Mouse (Mus musculus) cerebellum, adult 9-11 months (tissue): ENCODE measurements around the gene Nek1.

Experiments used
- DNase-seq: peaks from one replicate; pipeline ENCODE4 v3.0.0; 2022

The Nek1 gene

DNA sequence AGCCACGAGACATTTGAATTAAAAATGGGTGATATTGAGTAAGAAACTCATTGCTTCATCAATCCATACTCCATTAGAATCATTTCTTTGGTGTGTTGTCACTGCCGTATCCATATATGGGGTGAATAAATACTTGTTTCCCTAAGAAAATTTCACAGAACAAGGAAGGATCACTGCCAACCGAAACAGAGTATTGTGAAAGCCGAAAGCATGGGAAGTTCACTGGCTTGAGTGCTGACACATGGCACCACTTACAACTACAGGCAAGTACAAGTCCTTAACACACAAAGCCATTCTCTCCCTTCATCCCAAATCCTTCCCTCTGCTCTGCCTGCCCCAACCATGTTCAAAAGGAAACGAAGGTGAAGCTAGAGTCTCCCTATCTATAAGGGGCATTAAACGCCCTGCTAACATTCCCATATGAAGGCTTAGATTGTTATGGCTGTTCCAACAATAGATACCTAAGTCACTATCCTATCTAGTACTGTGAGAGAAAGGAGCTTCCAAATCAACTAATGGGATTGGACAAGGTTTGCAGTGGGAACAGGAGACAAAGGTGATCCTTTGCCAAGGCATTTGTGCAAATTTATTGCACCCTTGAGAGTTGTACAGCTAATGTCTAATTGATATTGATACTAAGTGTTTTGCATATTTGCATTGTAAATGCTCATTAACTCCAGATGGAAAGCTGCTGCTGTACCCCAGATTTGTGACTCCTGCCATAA, 168.6 kb downstream of the Nek1 start:
- no peak for DNase-seq

- DNase-seq, result no peak
These were observed 169.2 kb downstream of the Nek1 start for GRCm38 (mm10) chr8:61162186-61162566.

DNA sequence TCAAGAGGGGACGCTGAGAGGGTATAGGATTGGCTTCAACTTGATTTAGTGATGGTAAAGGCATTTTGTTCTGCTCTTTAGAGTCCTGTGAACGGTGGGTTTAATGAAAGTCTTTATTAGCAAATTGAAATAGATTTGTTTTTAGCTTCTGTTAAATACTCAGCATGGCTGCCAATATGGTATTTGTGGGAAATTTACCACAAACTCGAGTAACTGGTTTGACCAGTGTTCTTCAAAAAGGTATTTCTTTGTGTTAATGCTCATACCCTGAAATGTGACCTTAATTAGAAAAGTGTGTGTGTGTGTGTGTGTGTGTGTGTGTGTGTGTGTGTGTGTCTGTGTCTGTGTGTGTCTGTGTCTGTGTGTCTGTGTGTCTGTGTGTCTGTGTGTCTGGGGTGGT, 178.6 kb downstream of the Nek1 start:
- DNase-seq, result no peak

GRCm38 (mm10) chr8:61173921-61174492, 181.0 kb downstream of the Nek1 start:
- no peak for DNase-seq

DNA sequence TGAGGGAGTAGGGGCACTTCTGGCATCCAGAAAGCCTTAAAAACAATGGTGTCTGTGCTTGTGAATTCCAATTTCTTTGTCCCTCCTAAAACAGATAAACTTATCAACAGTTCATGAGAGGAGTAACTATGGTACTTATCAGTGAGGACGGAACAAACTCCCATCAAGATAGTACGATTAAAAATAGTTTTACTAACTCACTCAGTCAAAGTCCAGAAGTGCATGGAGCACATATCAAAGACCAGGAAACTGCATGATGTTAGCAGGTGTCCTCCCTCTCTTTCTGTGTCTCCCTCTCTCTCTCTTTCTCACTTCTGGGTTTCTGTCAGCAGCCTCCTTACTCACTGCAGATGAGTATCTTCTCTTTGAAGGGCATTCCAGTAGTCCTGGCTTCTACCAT, 182.9 kb downstream of the Nek1 start:
- DNase-seq, result no peak

DNA sequence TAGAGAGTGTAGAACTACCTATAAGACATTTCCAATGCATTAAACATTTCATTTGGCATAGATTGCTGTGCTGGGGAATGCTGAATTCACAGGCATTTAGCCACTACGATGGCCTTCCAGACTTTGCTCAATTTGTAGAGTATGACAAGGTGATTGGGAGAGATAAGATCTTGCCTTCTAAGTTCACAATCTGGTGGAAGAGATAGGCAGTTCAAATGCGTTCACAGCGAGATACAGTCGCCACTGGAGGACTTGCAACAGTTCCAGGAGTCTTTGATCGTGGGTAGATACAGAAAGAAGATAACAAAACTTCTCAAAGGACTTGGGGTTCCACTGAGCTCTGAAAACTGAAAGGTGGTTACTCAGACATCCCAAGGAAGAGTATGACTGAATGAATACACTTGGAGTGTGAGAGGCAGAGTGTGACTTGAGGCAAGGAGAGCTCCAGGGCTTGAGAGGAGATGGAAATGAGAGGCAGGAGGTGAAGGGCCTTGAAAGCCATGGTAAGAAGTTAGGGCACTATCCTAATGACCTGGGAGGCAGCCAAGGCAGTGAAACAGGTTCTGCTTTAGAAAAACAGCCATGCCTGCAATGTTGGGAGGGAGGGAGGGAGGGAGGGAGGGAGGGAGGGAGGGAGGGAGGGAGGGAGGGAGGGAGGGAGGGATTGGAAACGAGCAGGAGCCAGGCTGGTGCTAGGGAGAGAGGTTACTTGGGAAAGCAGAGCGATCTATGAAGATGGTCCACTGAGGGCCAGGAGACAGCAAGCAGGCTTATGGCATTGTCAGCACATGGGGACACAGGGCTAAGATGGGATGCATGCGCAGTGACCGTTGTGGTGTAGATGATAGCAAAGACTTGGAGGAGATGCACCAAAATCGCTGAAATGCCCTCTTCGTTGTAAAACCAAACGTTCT, 184.9 kb downstream of the Nek1 start:
- no peak for DNase-seq

DNA sequence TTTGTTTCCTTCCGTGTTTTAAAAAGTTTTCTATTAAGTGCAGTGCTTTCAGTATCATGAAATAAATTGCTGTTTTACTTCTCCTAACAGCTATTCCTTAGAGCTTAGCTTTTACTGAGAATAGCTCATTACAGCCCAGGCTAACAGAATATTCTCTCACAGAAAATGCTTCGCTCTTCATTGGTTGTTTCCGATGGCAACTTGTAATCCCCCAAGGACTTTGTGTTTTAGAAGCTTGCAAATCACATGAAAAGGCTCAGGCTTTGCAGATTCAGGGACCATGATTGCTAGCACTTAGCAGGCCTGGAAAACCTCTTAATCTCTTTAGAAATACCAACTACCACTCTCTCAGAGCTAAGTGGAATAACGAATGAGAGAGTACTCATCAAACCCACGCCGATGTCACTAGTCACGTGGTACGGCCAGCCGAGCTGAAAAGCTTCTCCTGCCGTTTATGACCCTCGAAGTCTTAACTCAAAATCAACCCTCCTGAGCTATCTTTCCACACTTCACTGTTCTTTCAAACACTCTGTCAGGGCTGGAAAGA, 185.7 kb downstream of the Nek1 start:
- no peak for DNase-seq
